Comparison of ENCODE assay signal across 8 mouse cellular contexts in the genomic region with DNA sequence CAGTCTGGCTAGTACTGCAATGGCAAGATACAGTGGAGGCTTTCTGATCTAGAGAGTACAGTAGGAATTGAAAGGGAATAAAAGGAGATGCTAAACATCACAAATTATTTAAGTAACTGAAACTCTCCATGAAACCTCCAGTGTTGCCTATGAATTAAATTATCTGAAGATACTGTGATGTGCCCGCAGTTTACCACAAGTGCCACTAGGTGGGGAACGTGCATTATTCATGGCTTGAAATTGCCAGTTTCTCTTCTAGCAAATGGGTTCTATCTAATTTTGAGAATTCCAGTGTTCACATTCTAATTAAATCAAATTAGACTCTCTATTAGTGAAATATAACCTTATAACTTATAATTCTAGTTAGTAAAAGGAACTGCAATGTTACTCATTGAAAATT.
DNase-seq lines count a peak whose midpoint lies in the region; ATAC-seq lines count a peak whose summit lies in the region.

No protein-coding gene starts in this region.

- H3K9ac ChIP-seq in neural tube, embryonic 11.5 days (ENCODE audit: low read length) = no peak overlapping the region

- H3K4me1 ChIP-seq in neural tube, embryonic 11.5 days (ENCODE audit: control insufficient read depth, insufficient read depth, low read length) = no peaks in the 10 kb centered on the region

- WGBS in neural tube, embryonic 11.5 days = 3% methylated on average over 2 of the region's 2 CpGs

- no peaks in the 10 kb centered on the region for H3K27me3 ChIP-seq in neural tube, embryonic 11.5 days (ENCODE audit: control insufficient read depth, insufficient read depth, low read length)

- intact Hi-C loops in left cerebral cortex, postnatal 25 days (cut with DNase I) = loop anchor here (5.0 to 10.0 kb wide), 2 partner anchors 245 to 1208 kb away; no protein-coding TSS in a partner anchor

- no peak overlapping the region for H3K4me3 ChIP-seq in neural tube, embryonic 11.5 days (ENCODE audit: low read depth, low read length)

- H3K27ac ChIP-seq in neural tube, embryonic 11.5 days (ENCODE audit: low read depth, low read length) = no peak overlapping the region

- H3K9me3 ChIP-seq in neural tube, embryonic 11.5 days (ENCODE audit: control insufficient read depth, low read length) = no peaks in the 10 kb centered on the region

- H3K4me2 ChIP-seq in neural tube, embryonic 11.5 days (ENCODE audit: low read depth) = no peak overlapping the region

- ATAC-seq in neural tube, embryonic 11.5 days (ENCODE audit: insufficient read depth, low FRiP score, low TSS enrichment) = peak; percentile 31; the same call in 1 of the 2 replicates
- no peak for ATAC-seq in monocyte, adult 5-6 weeks (replicated peaks; ENCODE audit: insufficient number of reproducible peaks, low FRiP score, low TSS enrichment, poor library complexity, severe bottlenecking)

- peak; percentile 52 for DNase-seq in heart, postnatal 4 days
- DNase-seq in heart, adult 11 months = no peak
- peak; percentile 14 for DNase-seq in ES-CJ7 (ENCODE audit: low read depth, low spot score)
- peak; percentile 28 for DNase-seq in cerebellum, adult 9-10 months
- DNase-seq in frontal cortex, postnatal 36 days (ENCODE audit: low spot score in 2 of 2) = peak; percentile 46 to 68
- peak; percentile 51 to 68 for DNase-seq in left cerebral cortex, postnatal 25 days (ENCODE audit: low spot score in 2 of 2)
- DNase-seq in neural tube, embryonic 11.5 days (ENCODE audit: low spot score) = peak; percentile 67

- no peaks in the 10 kb centered on the region for H3K36me3 ChIP-seq in neural tube, embryonic 11.5 days (ENCODE audit: control insufficient read depth, insufficient read depth, low read length)
